Mouse (Mus musculus): Measurements from ENCODE around the gene Lrba. TPM values are rescaled to one million over a fixed set of nuclear protein-coding genes. Genes with fewer than 3 reads are reported as not detected.
A peak's percentile ranks its signal among the peaks of the same experiment; 100 is the strongest.

Gene Lrba
- polyA plus RNA-seq, 1 experiment from 2014 or later = 8.8 TPM

- H3K36me3 ChIP-seq (ENCODE audit: control insufficient read depth, insufficient read depth) = peaks cover 3% of the 10 kb centered on the region; the same call in 1 of the 2 replicates
- TF ChIP-seq CTCF (IDR thresholded peaks at IDR 0.05; ENCODE audit: low read depth) = no peak
- no peak for ATAC-seq
- 0 out of 2 replicates have a peak overlapping the region, but pooled peaks have one; percentile 13 for H3K4me3 ChIP-seq (ENCODE audit: low read depth, low read length)
- 65% methylated on average over 5 of the region's 5 CpGs for WGBS
- no peaks in the 10 kb centered on the region for H3K27me3 ChIP-seq (replicated peaks; ENCODE audit: control insufficient read depth, insufficient read depth, low read length)
- no peaks in the 10 kb centered on the region for H3K4me1 ChIP-seq (replicated peaks; ENCODE audit: control insufficient read depth, insufficient read depth, low read length)
- peak overlapping the region; percentile 54 for H3K4me2 ChIP-seq (replicated peaks; ENCODE audit: low read depth)
- 0 out of 2 replicates have a peak overlapping the region, but pooled peaks have one; percentile 31 for H3K9ac ChIP-seq (ENCODE audit: low read depth, low read length)
- H3K27ac ChIP-seq (ENCODE audit: low read depth, low read length) = 0 out of 2 replicates have a peak overlapping the region, but pooled peaks have one; percentile 10
- H3K9me3 ChIP-seq (ENCODE audit: control insufficient read depth) = no peaks in the 10 kb centered on the region
Observed at GRCm38 (mm10) chr3:86552170-86552569, 327.7 kb downstream of the Lrba start.

DNA sequence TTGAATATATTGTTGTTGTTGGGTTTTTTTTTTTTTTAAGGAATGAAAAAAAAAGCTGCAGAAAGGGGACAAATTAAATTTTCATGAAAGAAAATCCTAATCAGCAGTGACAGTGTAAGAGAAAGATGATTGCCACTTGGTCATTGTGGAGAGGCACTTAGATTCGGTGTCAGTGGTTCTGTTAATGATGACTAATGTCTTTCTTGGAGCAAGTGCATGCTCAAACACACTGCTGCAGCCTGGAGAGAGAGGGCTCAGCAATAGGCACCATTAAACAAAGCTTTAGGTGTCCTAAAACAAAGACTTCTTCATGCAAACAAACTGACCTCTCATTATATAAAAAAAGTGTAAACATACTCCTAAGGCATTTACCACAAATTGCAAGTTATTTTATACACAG is 334.5 kb downstream of the Lrba start:
- no peaks in the 10 kb centered on the region for H3K4me1 ChIP-seq (replicated peaks; ENCODE audit: control insufficient read depth, insufficient read depth, low read length)
- no peak overlapping the region for H3K4me3 ChIP-seq (ENCODE audit: low read depth, low read length)
- no peak for ATAC-seq
- 32% methylated on average over 1 of the region's 1 CpGs for WGBS
- TF ChIP-seq CTCF (IDR thresholded peaks at IDR 0.05; ENCODE audit: low read depth) = no peak
- H3K27me3 ChIP-seq (replicated peaks; ENCODE audit: control insufficient read depth, insufficient read depth, low read length) = no peaks in the 10 kb centered on the region
- no peaks in the 10 kb centered on the region for H3K9me3 ChIP-seq (ENCODE audit: control insufficient read depth)
- H3K9ac ChIP-seq (ENCODE audit: low read depth, low read length) = no peak overlapping the region
- no peak overlapping the region for H3K27ac ChIP-seq (ENCODE audit: low read depth, low read length)
- no peaks in the 10 kb centered on the region for H3K36me3 ChIP-seq (ENCODE audit: control insufficient read depth, insufficient read depth)
- H3K4me2 ChIP-seq (replicated peaks; ENCODE audit: low read depth) = no peak overlapping the region

DNA sequence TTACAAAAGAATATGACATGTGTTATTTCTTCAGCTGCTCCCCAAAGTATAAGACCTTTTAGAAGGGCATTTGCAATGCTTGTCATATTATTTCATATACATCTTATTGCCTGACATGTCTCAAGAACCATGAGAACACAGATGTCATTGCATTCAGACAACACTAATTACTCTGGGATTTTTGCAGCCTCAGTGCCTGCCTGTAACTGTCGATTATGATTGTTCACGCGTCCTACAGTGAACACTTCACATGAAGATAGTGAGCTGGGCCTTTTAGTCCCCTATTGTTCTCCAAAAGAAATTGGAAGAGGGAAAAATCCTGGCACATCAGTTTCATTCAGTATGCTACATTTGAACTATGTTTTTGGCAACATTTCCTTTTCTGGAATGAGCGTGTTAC is 335.2 kb downstream of the Lrba start:
- ATAC-seq = no peak
- Histone ChIP-seq H3K9ac (ENCODE audit: low read depth, low read length) (no peak overlapping the region), H3K36me3 (ENCODE audit: control insufficient read depth, insufficient read depth) (no peaks in the 10 kb centered on the region), H3K4me3 (ENCODE audit: low read depth, low read length) (no peak overlapping the region), H3K4me2 (replicated peaks; ENCODE audit: low read depth) (no peak overlapping the region), H3K27ac (ENCODE audit: low read depth, low read length) (no peak overlapping the region), H3K4me1 (replicated peaks; ENCODE audit: control insufficient read depth, insufficient read depth, low read length) (no peaks in the 10 kb centered on the region), H3K27me3 (replicated peaks; ENCODE audit: control insufficient read depth, insufficient read depth, low read length) (no peaks in the 10 kb centered on the region), H3K9me3 (ENCODE audit: control insufficient read depth) (no peaks in the 10 kb centered on the region)
- TF ChIP-seq CTCF (IDR thresholded peaks at IDR 0.05; ENCODE audit: low read depth) = no peak
- 76% methylated on average over 4 of the region's 4 CpGs for WGBS

- Histone ChIP-seq H3K9me3 (ENCODE audit: control insufficient read depth) (no peaks in the 10 kb centered on the region), H3K4me2 (replicated peaks; ENCODE audit: low read depth) (no peak overlapping the region), H3K4me1 (replicated peaks; ENCODE audit: control insufficient read depth, insufficient read depth, low read length) (no peaks in the 10 kb centered on the region), H3K36me3 (ENCODE audit: control insufficient read depth, insufficient read depth) (no peaks in the 10 kb centered on the region), H3K27me3 (replicated peaks; ENCODE audit: control insufficient read depth, insufficient read depth, low read length) (no peaks in the 10 kb centered on the region), H3K9ac (ENCODE audit: low read depth, low read length) (no peak overlapping the region), H3K27ac (ENCODE audit: low read depth, low read length) (no peak overlapping the region), H3K4me3 (ENCODE audit: low read depth, low read length) (no peak overlapping the region)
- 65% methylated on average over 4 of the region's 4 CpGs for WGBS
- TF ChIP-seq CTCF (IDR thresholded peaks at IDR 0.05; ENCODE audit: low read depth) = no peak
- no peak for ATAC-seq
Observed at GRCm38 (mm10) chr3:86560281-86561022, 336.0 kb downstream of the Lrba start.

DNA sequence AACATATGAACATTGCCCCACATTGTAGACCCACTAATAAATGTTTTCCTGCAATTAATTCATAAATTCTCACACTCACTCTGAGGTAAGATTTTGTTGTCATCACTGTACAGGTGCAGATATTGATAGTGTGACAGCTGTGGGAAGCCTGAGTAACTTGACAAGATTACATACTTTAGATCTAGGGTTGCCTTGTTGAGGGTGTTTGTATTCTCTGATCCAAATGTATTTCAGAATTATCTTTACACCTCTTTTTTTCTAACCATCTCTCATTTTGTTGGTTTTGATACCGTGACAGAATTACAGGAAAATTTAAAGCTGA is 336.5 kb downstream of the Lrba start:
- ATAC-seq = no peak
- Histone ChIP-seq H3K9me3 (ENCODE audit: control insufficient read depth) (no peaks in the 10 kb centered on the region), H3K27ac (ENCODE audit: low read depth, low read length) (no peak overlapping the region), H3K27me3 (replicated peaks; ENCODE audit: control insufficient read depth, insufficient read depth, low read length) (no peaks in the 10 kb centered on the region), H3K9ac (ENCODE audit: low read depth, low read length) (no peak overlapping the region), H3K4me3 (ENCODE audit: low read depth, low read length) (no peak overlapping the region), H3K36me3 (ENCODE audit: control insufficient read depth, insufficient read depth) (no peaks in the 10 kb centered on the region), H3K4me1 (replicated peaks; ENCODE audit: control insufficient read depth, insufficient read depth, low read length) (no peaks in the 10 kb centered on the region), H3K4me2 (replicated peaks; ENCODE audit: low read depth) (no peak overlapping the region)
- no peak for TF ChIP-seq CTCF (IDR thresholded peaks at IDR 0.05; ENCODE audit: low read depth)
- 98% methylated on average over 1 of the region's 1 CpGs for WGBS

DNA sequence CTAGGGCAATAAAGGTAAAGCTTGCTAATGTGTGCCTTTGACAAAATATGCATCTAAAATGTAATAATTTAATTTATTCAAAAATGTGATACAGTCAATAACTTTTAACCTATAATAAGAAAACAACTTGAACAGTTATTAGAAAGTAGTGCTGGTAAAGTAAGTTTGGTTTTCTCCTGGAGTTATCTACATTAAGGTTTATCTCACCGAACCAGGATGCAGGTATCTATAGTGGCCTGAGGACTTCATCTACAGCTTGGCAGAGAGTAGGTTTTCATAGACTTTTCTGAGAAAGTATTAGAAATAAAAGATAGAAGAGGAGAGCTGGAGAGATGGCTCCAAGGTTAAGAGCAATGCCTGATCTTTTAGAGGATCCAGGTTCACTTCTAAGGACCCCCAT is 336.9 kb downstream of the Lrba start:
- 98% methylated on average over 1 of the region's 1 CpGs for WGBS

More for the DNA sequence above, 336.9 kb downstream of the Lrba start:
- no peak for TF ChIP-seq CTCF (IDR thresholded peaks at IDR 0.05; ENCODE audit: low read depth)
- Histone ChIP-seq H3K27ac (ENCODE audit: low read depth, low read length) (no peak overlapping the region), H3K36me3 (ENCODE audit: control insufficient read depth, insufficient read depth) (no peaks in the 10 kb centered on the region), H3K4me2 (replicated peaks; ENCODE audit: low read depth) (no peak overlapping the region), H3K4me3 (ENCODE audit: low read depth, low read length) (no peak overlapping the region), H3K27me3 (replicated peaks; ENCODE audit: control insufficient read depth, insufficient read depth, low read length) (no peaks in the 10 kb centered on the region), H3K9me3 (ENCODE audit: control insufficient read depth) (no peaks in the 10 kb centered on the region), H3K4me1 (replicated peaks; ENCODE audit: control insufficient read depth, insufficient read depth, low read length) (no peaks in the 10 kb centered on the region), H3K9ac (ENCODE audit: low read depth, low read length) (no peak overlapping the region)
- no peak for ATAC-seq
